Mouse (Mus musculus): ENCODE data around the gene Lrrc71.

- TF ChIP-seq POLR2A (IDR thresholded peaks at IDR 0.05; ENCODE audit: insufficient read length, low read depth) (no peak), MAX (IDR thresholded peaks at IDR 0.05; ENCODE audit: low read depth) (no peak), USF1 (IDR thresholded peaks at IDR 0.05; ENCODE audit: low read depth) (no peak), TCF12 (IDR thresholded peaks at IDR 0.05; ENCODE audit: insufficient read depth, poor library complexity, severe bottlenecking) (no peak), MYOD1 (IDR thresholded peaks at IDR 0.05; ENCODE audit: control insufficient read depth in 1 of 3, insufficient read length in 2 of 3, low read depth in 2 of 3) (no peak), MYOG (IDR thresholded peaks at IDR 0.05; ENCODE audit: control insufficient read depth in 1 of 3, insufficient read depth in 1 of 3, insufficient read length in 2 of 3, low read depth in 2 of 3) (no peak), SRF (IDR thresholded peaks at IDR 0.05; ENCODE audit: control insufficient read depth, insufficient read length, low read depth) (no peak), CEBPB (IDR thresholded peaks at IDR 0.05; ENCODE audit: insufficient read depth, poor library complexity, severe bottlenecking) (no peak)
Measured at GRCm38 (mm10) chr3:87725396-87726160, 22.8 kb downstream of the Lrrc71 start.
